Mouse (Mus musculus) midbrain, postnatal 0 days (tissue): Measurements from ENCODE around the gene Kmt5c. TPM values are rescaled to one million over a fixed set of nuclear protein-coding genes. Genes with fewer than 3 reads are reported as not detected.

Experiments used
- ATAC-seq: fragments of 200-750 bp; cut with Nextera tagmentation; 2 replicates; pipeline ENCODE4 v1.8.0; 2017; ENCODE audit warnings: moderate number of reproducible peaks, mild to moderate bottlenecking, moderate TSS enrichment, moderate library complexity; ENCODE audit not compliant: low FRiP score
- DNase-seq: peaks from one replicate; pipeline ENCODE4 v3.0.0-alpha.2; 2015; ENCODE audit warnings: low spot score
- H3K27ac ChIP-seq: fragments of 300-500 bp; sonication (generic); 2 replicates; pipeline ENCODE4 v1.5.1; 2014; ENCODE audit warnings: low read depth, mild to moderate bottlenecking, low read length, mixed read lengths
- H3K27me3 ChIP-seq: fragments of 300-500 bp; sonication (generic); 2 replicates; pipeline ENCODE4 v1.6.1; 2014; ENCODE audit warnings: low read length, control low read depth, mixed read lengths; ENCODE audit not compliant: insufficient read depth
- H3K36me3 ChIP-seq: fragments of 300-500 bp; sonication (generic); 2 replicates; pipeline ENCODE4 v1.6.1; 2014; ENCODE audit warnings: low read length, control low read depth, mixed read lengths; ENCODE audit not compliant: insufficient read depth
- H3K4me1 ChIP-seq: fragments of 300-500 bp; sonication (generic); 2 replicates; pipeline ENCODE4 v1.6.1; 2014; ENCODE audit warnings: mild to moderate bottlenecking, control low read depth, antibody characterized with exemption, low read length, mixed read lengths; ENCODE audit not compliant: insufficient read depth
- H3K4me2 ChIP-seq: fragments of 300-500 bp; sonication (generic); 2 replicates; pipeline ENCODE4 v1.6.1; 2014; ENCODE audit warnings: low read depth, mild to moderate bottlenecking, low read length, mixed read lengths; ENCODE audit not compliant: poor library complexity, severe bottlenecking
- H3K4me3 ChIP-seq: fragments of 300-500 bp; sonication (generic); 2 replicates; pipeline ENCODE4 v1.5.1; 2014; ENCODE audit warnings: low read depth, mild to moderate bottlenecking, low read length, moderate library complexity
- H3K9ac ChIP-seq: fragments of 300-500 bp; sonication (generic); replicated peaks from 2 replicates; pipeline ENCODE4 v1.6.1; 2014; ENCODE audit warnings: mild to moderate bottlenecking, low read length, moderate library complexity, mixed read lengths; ENCODE audit not compliant: poor library complexity, severe bottlenecking
- H3K9me3 ChIP-seq: fragments of 300-500 bp; sonication (generic); 2 replicates; pipeline ENCODE4 v1.6.1; 2016; ENCODE audit warnings: low read length, control low read depth
- CTCF ChIP-seq: IDR thresholded peaks from 2 replicates; pipeline ENCODE4 v1.5.1; 2016; ENCODE audit warnings: antibody characterized with exemption, mild to moderate bottlenecking
- WGBS: fragments of 180-500 bp; shearing (Covaris S2); extraction: QIAGEN DNeasy Blood & Tissue Kit; methylation state at CpG from one replicate; pipeline ENCODE4 v1.1.7; 2014; 5-methylcytosine and 5-hydroxymethylcytosine counted together
- polyA plus RNA-seq: library from polyadenylated mRNA; unstranded; fragments of >200 nt; fragmentation: Nextera tagmentation; extraction: Ambion mirVana; gene quantifications from 2 replicates; pipeline ENCODE4 v1.2.1, GENCODE M21; 2015
- total RNA-seq: library from RNA; depleted of rRNA; stranded (reverse); fragments of >200 nt; gene quantifications from 2 replicates; pipeline ENCODE4 v1.2.3, GENCODE M21; 2014; rRNA removed

Gene Kmt5c
- total RNA-seq = 38.9 and 48.8 TPM in 2 replicates
- polyA plus RNA-seq = 33.1 and 35.7 TPM in 2 replicates

GRCm38 (mm10) chr7:4739544-4740275 lies at the start of gene Kmt5c:
Gene Kmt5c (plus strand): TSS chr7:4740115.
- H3K9me3 ChIP-seq = no peaks in the 10 kb centered on the region
- TF ChIP-seq CTCF = peak; percentile 60
- H3K4me1 ChIP-seq = peaks cover 14% of the 10 kb centered on the region; the same call in 1 of the 2 replicates
- no peaks in the 10 kb centered on the region for H3K27me3 ChIP-seq
- DNase-seq (peak; percentile 100), ATAC-seq (peak; percentile 97)
- H3K27ac ChIP-seq = peak within 1 kb of the TSS; percentile 93
- H3K36me3 ChIP-seq = 0 out of 2 replicates have a peak, but pooled peaks cover 3% of the 10 kb centered on the region
- peak within 1 kb of the TSS; percentile 77 for H3K4me3 ChIP-seq
- H3K9ac ChIP-seq = peak within 1 kb of the TSS; percentile 77
- under 1% methylated on average over 35 of the region's 44 CpGs for WGBS
- peak within 1 kb of the TSS; percentile 89 for H3K4me2 ChIP-seq

- ATAC-seq (peak; percentile 91), DNase-seq (peak; percentile 93)
- Histone ChIP-seq H3K4me2 (peak within 1 kb of the TSS; percentile 79), H3K27me3 (no peaks in the 10 kb centered on the region), H3K4me3 (peak within 1 kb of the TSS; percentile 97), H3K9ac (peak within 1 kb of the TSS; percentile 100), H3K4me1 (no peaks in the 10 kb centered on the region), H3K9me3 (no peaks in the 10 kb centered on the region), H3K27ac (peak within 1 kb of the TSS; percentile 96), H3K36me3 (peaks cover 20% of the 10 kb centered on the region)
- no peak for TF ChIP-seq CTCF
- WGBS = 3% methylated on average over 6 of the region's 18 CpGs
Observed at GRCm38 (mm10) chr7:4690387-4690786, 49.5 kb upstream of the Kmt5c start, which contains the start of gene Brsk1. Gene Brsk1 (plus strand): TSS chr7:4690604.

- Histone ChIP-seq H3K36me3 (peaks cover 25% of the 10 kb centered on the region), H3K4me3 (peak overlapping the region; percentile 97), H3K4me2 (peak overlapping the region; percentile 79), H3K27me3 (no peaks in the 10 kb centered on the region), H3K27ac (peak overlapping the region; percentile 96), H3K4me1 (no peaks in the 10 kb centered on the region), H3K9me3 (no peaks in the 10 kb centered on the region), H3K9ac (peak overlapping the region; percentile 100)
- ATAC-seq = peak; percentile 65
- no peak for TF ChIP-seq CTCF
- peak; percentile 10 for DNase-seq
- WGBS = 5% methylated on average over 27 of the region's 35 CpGs
Observed at GRCm38 (mm10) chr7:4690951-4691653, 48.8 kb upstream of the Kmt5c start.

GRCm38 (mm10) chr7:4693004-4693403 lies 46.9 kb upstream of the Kmt5c start:
- no peak for TF ChIP-seq CTCF
- WGBS = 55% methylated on average over 6 of the region's 6 CpGs
- H3K9ac ChIP-seq = no peak overlapping the region
- no peak for DNase-seq
- H3K4me3 ChIP-seq = no peak overlapping the region
- no peak overlapping the region for H3K4me2 ChIP-seq
- H3K9me3 ChIP-seq = no peaks in the 10 kb centered on the region
- ATAC-seq = no peak
- H3K4me1 ChIP-seq = no peaks in the 10 kb centered on the region
- peaks cover 30% of the 10 kb centered on the region for H3K36me3 ChIP-seq
- no peaks in the 10 kb centered on the region for H3K27me3 ChIP-seq
- H3K27ac ChIP-seq = no peak overlapping the region

GRCm38 (mm10) chr7:4702334-4702733 lies 37.6 kb upstream of the Kmt5c start:
- H3K27ac ChIP-seq = no peak overlapping the region
- H3K4me3 ChIP-seq = no peak overlapping the region
- H3K36me3 ChIP-seq = peaks cover 66% of the 10 kb centered on the region
- DNase-seq = no peak
- no peaks in the 10 kb centered on the region for H3K27me3 ChIP-seq
- no peak overlapping the region for H3K4me2 ChIP-seq
- TF ChIP-seq CTCF = no peak
- no peaks in the 10 kb centered on the region for H3K4me1 ChIP-seq
- no peaks in the 10 kb centered on the region for H3K9me3 ChIP-seq
- ATAC-seq = no peak
- H3K9ac ChIP-seq = peak overlapping the region; percentile 19; the same call in 1 of the 2 replicates
- 42% methylated on average over 8 of the region's 8 CpGs for WGBS
